Mouse (Mus musculus) mouse trophoblast stem cell (cell line): ENCODE results near the gene Tnnc1.

Experiments used
- in situ Hi-C, 2 experiments: fragments of 300-500 bp; cut with MseI, MboI; formaldehyde crosslinking; loops; 2 replicates in 1 of 2; 3 replicates in 1 of 2; pipeline ENCODE4 v1.15.1; 2025

Gene Tnnc1

GRCm38 (mm10) chr14:31184195-31184594 is 23.9 kb upstream of the Tnnc1 start:
- in situ Hi-C loops = no loop called here

- in situ Hi-C loops = no loop called here
Observed at GRCm38 (mm10) chr14:31186656-31187055, 21.5 kb upstream of the Tnnc1 start.

GRCm38 (mm10) chr14:31188771-31189181 is 19.3 kb upstream of the Tnnc1 start:
- in situ Hi-C loops = no loop called here

- in situ Hi-C loops = no loop called here
Observed at GRCm38 (mm10) chr14:31189348-31189747, 18.8 kb upstream of the Tnnc1 start.

- in situ Hi-C loops = no loop called here
Observed at GRCm38 (mm10) chr14:31191936-31192335, 16.2 kb upstream of the Tnnc1 start.

GRCm38 (mm10) chr14:31193791-31194190 is 14.3 kb upstream of the Tnnc1 start:
- in situ Hi-C loops = no loop called here

GRCm38 (mm10) chr14:31194441-31194840 is 13.7 kb upstream of the Tnnc1 start:
- in situ Hi-C loops = no loop called here

GRCm38 (mm10) chr14:31194891-31195513 is 13.1 kb upstream of the Tnnc1 start:
- in situ Hi-C loops = no loop called here

- in situ Hi-C loops = no loop called here
Observed at GRCm38 (mm10) chr14:31195521-31195920, 12.6 kb upstream of the Tnnc1 start.

GRCm38 (mm10) chr14:31195968-31196367 is 12.1 kb upstream of the Tnnc1 start:
- in situ Hi-C loops = no loop called here

GRCm38 (mm10) chr14:31197547-31198516 is 10.3 kb upstream of the Tnnc1 start:
- in situ Hi-C loops = no loop called here

- in situ Hi-C loops = no loop called here
Observed at GRCm38 (mm10) chr14:31199599-31199998, 8.5 kb upstream of the Tnnc1 start.

- in situ Hi-C loops = no loop called here
Observed at GRCm38 (mm10) chr14:31200038-31200437, 8.1 kb upstream of the Tnnc1 start.

- in situ Hi-C loops = no loop called here
Observed at GRCm38 (mm10) chr14:31204844-31205243, 3.3 kb upstream of the Tnnc1 start.

GRCm38 (mm10) chr14:31205244-31205561 is 2.9 kb upstream of the Tnnc1 start:
- in situ Hi-C loops = no loop called here

- in situ Hi-C loops = no loop called here
Observed at GRCm38 (mm10) chr14:31205562-31206467, 2.3 kb upstream of the Tnnc1 start.

- in situ Hi-C loops = no loop called here
Observed at GRCm38 (mm10) chr14:31206472-31206981, 1.6 kb upstream of the Tnnc1 start.

- in situ Hi-C loops = no loop called here
Observed at GRCm38 (mm10) chr14:31207070-31207830, 862 bp upstream of the Tnnc1 start.

GRCm38 (mm10) chr14:31209133-31209557 is 1.0 kb downstream of the Tnnc1 start:
- in situ Hi-C loops = no loop called here

GRCm38 (mm10) chr14:31211854-31212253 is 3.7 kb downstream of the Tnnc1 start:
- in situ Hi-C loops = no loop called here

- in situ Hi-C loops = no loop called here
Observed at GRCm38 (mm10) chr14:31212499-31212898, 4.4 kb downstream of the Tnnc1 start.
